Mouse (Mus musculus): ENCODE results near the gene Sgo2b. TPM values are rescaled to one million over a fixed set of nuclear protein-coding genes. Genes with fewer than 3 reads are reported as not detected.
"Not testable (repeated sequence)": the region's sequence is repeated elsewhere in the genome, so short reads cannot be mapped to it uniquely, and the experiment has no call there.

The Sgo2b gene
- not detected for total RNA-seq (2022)

- no peak for DNase-seq
Measured at GRCm38 (mm10) chr8:63951626-63952377, at the start of gene Sgo2b. TSS of gene Sgo2b (minus strand) at chr8:63952248.

- not testable (repeated sequence) for DNase-seq
Measured at GRCm38 (mm10) chr8:63970612-63971391, 18.8 kb upstream of the Sgo2b start.

- DNase-seq = no peak
Measured at GRCm38 (mm10) chr8:63961032-63961785, 9.2 kb upstream of the Sgo2b start.

GRCm38 (mm10) chr8:63953802-63954201 lies 1.8 kb upstream of the Sgo2b start:
- DNase-seq = not testable (repeated sequence)

GRCm38 (mm10) chr8:63933171-63933570 lies 18.9 kb downstream of the Sgo2b start:
- no peak for DNase-seq

- no peak for DNase-seq
Measured at GRCm38 (mm10) chr8:63929301-63930097, 22.5 kb downstream of the Sgo2b start.

GRCm38 (mm10) chr8:63921257-63921960 lies 30.6 kb downstream of the Sgo2b start:
- DNase-seq = no peak

GRCm38 (mm10) chr8:63895096-63895495 lies 57.0 kb downstream of the Sgo2b start:
- DNase-seq = no peak

- no peak for DNase-seq
Measured at GRCm38 (mm10) chr8:63878353-63878752, 73.7 kb downstream of the Sgo2b start.

- DNase-seq = peak; percentile 40
Measured at GRCm38 (mm10) chr8:63877393-63877792, 74.7 kb downstream of the Sgo2b start.

GRCm38 (mm10) chr8:63876949-63877348 lies 75.1 kb downstream of the Sgo2b start:
- no peak for DNase-seq
